Mouse (Mus musculus) liver, embryonic 14.5 days (tissue): ENCODE data around the gene Reep3. TPM values are rescaled to one million over a fixed set of nuclear protein-coding genes. Genes with fewer than 3 reads are reported as not detected.
"Not testable (repeated sequence)": the region's sequence is repeated elsewhere in the genome, so short reads cannot be mapped to it uniquely, and the experiment has no call there.

ENCODE experiments used
- ATAC-seq: fragments of 200-750 bp; cut with Nextera tagmentation; 2 replicates; pipeline ENCODE4 v1.8.0; 2017; ENCODE audit warnings: moderate number of reproducible peaks, mild to moderate bottlenecking, moderate library complexity; ENCODE audit not compliant: insufficient read depth
- DNase-seq, 3 experiments: peaks; one replicate each; pipeline ENCODE4 v3.0.0-alpha.2; 2012 to 2013; ENCODE audit warnings: low read depth in 3 of 3, low spot score in 3 of 3
- H3K27ac ChIP-seq: fragments of 300-500 bp; sonication (generic); 2 replicates; pipeline ENCODE4 v1.5.1; 2014; ENCODE audit warnings: moderate library complexity, mild to moderate bottlenecking, control low read depth, inconsistent platforms
- H3K27me3 ChIP-seq: fragments of 300-500 bp; sonication (generic); 2 replicates; pipeline ENCODE4 v1.6.1; 2014; ENCODE audit warnings: mild to moderate bottlenecking, low read length, moderate library complexity; ENCODE audit not compliant: control insufficient read depth, insufficient read depth
- H3K36me3 ChIP-seq: fragments of 300-500 bp; sonication (generic); replicated peaks from 2 replicates; pipeline ENCODE4 v1.6.1; 2014; ENCODE audit warnings: low read depth; ENCODE audit not compliant: control insufficient read depth, insufficient read depth
- H3K4me1 ChIP-seq, 2 experiments: fragments of 200-500 bp in 1 of 2; fragments of 300-500 bp in 1 of 2; sonication (generic) in 1 of 2; replicated peaks; 2 replicates each; pipeline ENCODE4 v1.6.1; 2012 to 2014; ENCODE audit warnings: antibody characterized with exemption in 1 of 2, inconsistent platforms in 1 of 2, low read length in 1 of 2; ENCODE audit not compliant: control insufficient read depth in 2 of 2, insufficient read depth in 2 of 2
- H3K4me2 ChIP-seq: fragments of 300-500 bp; sonication (generic); 2 replicates; pipeline ENCODE4 v1.6.1; 2014; ENCODE audit warnings: low read depth, mild to moderate bottlenecking, control low read depth, moderate library complexity
- H3K4me3 ChIP-seq, 2 experiments: fragments of 200-500 bp in 1 of 2; fragments of 300-500 bp in 1 of 2; sonication (generic) in 1 of 2; 2 replicates each; pipeline ENCODE4 v1.5.1; 2012 to 2014; ENCODE audit warnings: low read depth in 2 of 2, low read length in 2 of 2, mild to moderate bottlenecking in 2 of 2, control low read depth in 1 of 2, inconsistent platforms in 1 of 2, moderate library complexity in 1 of 2; ENCODE audit not compliant: insufficient read depth in 1 of 2
- H3K9ac ChIP-seq: fragments of 300-500 bp; sonication (generic); replicated peaks from 2 replicates; pipeline ENCODE4 v1.6.1; 2014; ENCODE audit warnings: mild to moderate bottlenecking, control low read depth, moderate library complexity
- H3K9me3 ChIP-seq: fragments of 300-500 bp; sonication (generic); 2 replicates; pipeline ENCODE4 v1.6.1; 2016; ENCODE audit warnings: low read length, mixed read lengths; ENCODE audit not compliant: control insufficient read depth
- CTCF ChIP-seq: IDR thresholded peaks from 2 replicates; pipeline ENCODE4 v1.5.1; 2016; ENCODE audit warnings: antibody characterized with exemption, low read depth, control low read depth
- EP300 ChIP-seq: IDR thresholded peaks from 2 replicates; pipeline ENCODE4 v1.6.1; 2016; ENCODE audit warnings: antibody characterized with exemption, low read depth
- WGBS: fragments of 180-500 bp; shearing (Covaris S2); extraction: QIAGEN DNeasy Blood & Tissue Kit; methylation state at CpG from one replicate; pipeline ENCODE4 v1.1.7; 2014; ENCODE audit not compliant: insufficient replicate concordance; 5-methylcytosine and 5-hydroxymethylcytosine counted together
- polyA plus RNA-seq, 2 experiments: library from polyadenylated mRNA; depleted of rRNA in 1 of 2; stranded (reverse) in 1 of 2; unstranded in 1 of 2; fragments of >200 nt; fragmentation: Nextera tagmentation in 1 of 2; extraction: Ambion mirVana in 1 of 2; gene quantifications; 2 replicates each; pipeline versions ENCODE4 v1.2.1 to v1.2.3; 2012 to 2014

The Reep3 gene
- polyA plus RNA-seq, 2 experiments, result 3.9 to 5.1 TPM

GRCm38 (mm10) chr10:67003009-67003742 is 93.6 kb downstream of the Reep3 start:
- Histone ChIP-seq H3K4me1 (peaks cover 3 to 12% of the 10 kb centered on the region in 2 experiments; a peak in 3 of 4 replicates), H3K27ac (no peak overlapping the region; the same call in 1 of the 2 replicates), H3K36me3 (no peaks in the 10 kb centered on the region), H3K4me3 (peak overlapping the region; percentile 28 to 50), H3K4me2 (peak overlapping the region; percentile 78), H3K27me3 (no peaks in the 10 kb centered on the region), H3K9ac (peak overlapping the region; percentile 48; the same call in 1 of the 2 replicates), H3K9me3 (no peaks in the 10 kb centered on the region)
- TF ChIP-seq CTCF (no peak), EP300 (no peak)
- WGBS, result 3% methylated on average over 25 of the region's 25 CpGs
- no peak for ATAC-seq
- DNase-seq, result no peak

GRCm38 (mm10) chr10:67002207-67003008 is 94.3 kb downstream of the Reep3 start:
- Histone ChIP-seq H3K9me3 (no peaks in the 10 kb centered on the region), H3K4me2 (peak overlapping the region; percentile 78), H3K4me1 (peaks cover 3 to 12% of the 10 kb centered on the region in 2 experiments; a peak in 3 of 4 replicates), H3K27ac (no peak overlapping the region), H3K27me3 (no peaks in the 10 kb centered on the region), H3K9ac (no peak overlapping the region), H3K4me3 (peak overlapping the region; percentile 22 to 50; a peak in 3 of 4 replicates), H3K36me3 (no peaks in the 10 kb centered on the region)
- DNase-seq (no peak), ATAC-seq (peak; percentile 43; the same call in 1 of the 2 replicates)
- TF ChIP-seq CTCF, result no peak
- TF ChIP-seq EP300, result no peak
- 13% methylated on average over 30 of the region's 30 CpGs for WGBS

- H3K4me1 ChIP-seq, result peaks cover 3 to 12% of the 10 kb centered on the region in 2 experiments; a peak in 3 of 4 replicates
- not testable (repeated sequence) for H3K27me3 ChIP-seq, H3K9me3 ChIP-seq, DNase-seq, H3K27ac ChIP-seq, ATAC-seq, H3K4me2 ChIP-seq, H3K4me3 ChIP-seq, H3K9ac ChIP-seq, H3K36me3 ChIP-seq
- 81% methylated on average over 13 of the region's 13 CpGs for WGBS
These were observed 95.7 kb downstream of the Reep3 start for GRCm38 (mm10) chr10:67000958-67001615.

- H3K4me2 ChIP-seq, result no peak overlapping the region
- TF ChIP-seq EP300 (no peak), CTCF (no peak)
- WGBS, result 82% methylated on average over 5 of the region's 5 CpGs
- no peaks in the 10 kb centered on the region for H3K36me3 ChIP-seq
- no peak for ATAC-seq
- no peaks in the 10 kb centered on the region for H3K9me3 ChIP-seq
- no peak for DNase-seq
- H3K27me3 ChIP-seq, result no peaks in the 10 kb centered on the region
- no peak overlapping the region for H3K27ac ChIP-seq
- no peak overlapping the region for H3K9ac ChIP-seq
- no peak overlapping the region for H3K4me3 ChIP-seq
- peaks cover 3 to 14% of the 10 kb centered on the region in 2 experiments; a peak in 3 of 4 replicates for H3K4me1 ChIP-seq
These were observed 96.6 kb downstream of the Reep3 start for GRCm38 (mm10) chr10:67000136-67000535.

GRCm38 (mm10) chr10:66998770-66999169 is 98.0 kb downstream of the Reep3 start:
- ATAC-seq (no peak), DNase-seq (no peak)
- peaks cover under 1 to 16% of the 10 kb centered on the region in 2 experiments for H3K4me1 ChIP-seq
- no peak overlapping the region for H3K4me2 ChIP-seq
- no peaks in the 10 kb centered on the region for H3K27me3 ChIP-seq
- no peaks in the 10 kb centered on the region for H3K36me3 ChIP-seq
- 62% methylated on average over 7 of the region's 7 CpGs for WGBS
- TF ChIP-seq EP300, result no peak
- TF ChIP-seq CTCF, result no peak
- no peak overlapping the region for H3K9ac ChIP-seq
- no peak overlapping the region for H3K27ac ChIP-seq
- no peak overlapping the region for H3K4me3 ChIP-seq
- H3K9me3 ChIP-seq, result no peaks in the 10 kb centered on the region
